Mouse (Mus musculus) embryo, embryonic 10 days (tissue): ENCODE data around the gene Scn5a.

Experiments used
- DNase-seq: peaks from one replicate; pipeline ENCODE4 v3.0.0-alpha.2; 2015; ENCODE audit warnings: low spot score

Scn5a gene

GRCm38 (mm10) chr9:119504981-119505658 is 73.7 kb downstream of the Scn5a start:
- no peak for DNase-seq

DNA sequence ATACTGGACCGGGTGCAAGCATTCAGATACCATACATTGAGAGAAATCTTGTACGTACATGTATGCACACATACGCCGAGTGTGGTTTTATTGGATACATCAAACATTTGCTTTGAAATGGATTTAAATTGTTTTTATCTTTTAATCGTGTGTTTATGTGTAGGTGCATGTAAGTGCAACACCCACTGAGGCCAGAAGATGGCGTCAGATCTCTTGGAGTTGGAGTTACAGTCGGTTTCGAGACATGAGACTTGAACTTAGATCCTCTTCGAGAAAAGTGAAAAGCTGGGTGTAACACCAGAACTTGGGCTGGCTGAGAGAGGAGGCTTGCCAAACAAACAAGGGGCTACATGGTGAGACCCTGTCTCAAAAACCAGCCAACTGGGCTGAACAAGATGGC is 75.2 kb downstream of the Scn5a start:
- no peak for DNase-seq

GRCm38 (mm10) chr9:119498885-119499284 is 79.9 kb downstream of the Scn5a start:
- no peak for DNase-seq

GRCm38 (mm10) chr9:119498247-119498607 is 80.6 kb downstream of the Scn5a start:
- DNase-seq: no peak

DNA sequence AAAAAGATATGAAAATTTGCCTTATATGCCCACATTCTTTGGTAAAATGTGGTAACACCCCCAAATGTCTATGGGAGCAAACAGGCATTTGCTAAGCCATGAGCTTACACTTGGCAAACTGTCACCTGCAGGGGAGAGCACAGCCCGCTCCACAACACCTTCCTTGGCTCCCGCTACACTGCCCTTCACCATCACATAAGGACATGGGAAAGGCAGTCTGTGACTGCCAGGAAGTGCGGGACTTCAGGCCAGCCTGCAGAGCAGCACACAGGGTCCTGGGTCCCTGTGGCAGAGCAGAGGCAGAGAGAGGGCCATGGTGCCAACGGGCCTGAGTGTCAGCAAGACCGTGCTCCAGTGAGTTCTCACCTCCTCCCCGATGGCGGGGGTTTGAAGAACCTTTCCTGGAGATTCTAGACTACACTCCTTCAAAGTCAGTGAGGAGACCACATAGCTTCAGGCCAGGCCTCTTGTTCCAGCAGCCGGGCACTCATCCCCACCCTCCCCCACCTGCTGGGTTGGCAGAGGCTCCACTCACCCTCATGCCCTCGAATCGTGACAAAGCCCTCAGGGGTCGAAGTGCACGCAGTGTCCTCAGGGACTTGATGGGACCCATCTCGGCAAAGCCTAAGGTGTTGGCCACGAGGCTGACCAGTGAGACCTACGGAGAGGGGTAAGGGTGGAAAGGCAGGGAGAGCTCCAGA is 81.1 kb downstream of the Scn5a start:
- DNase-seq: no peak

GRCm38 (mm10) chr9:119496960-119497359 is 81.9 kb downstream of the Scn5a start:
- DNase-seq: no peak

DNA sequence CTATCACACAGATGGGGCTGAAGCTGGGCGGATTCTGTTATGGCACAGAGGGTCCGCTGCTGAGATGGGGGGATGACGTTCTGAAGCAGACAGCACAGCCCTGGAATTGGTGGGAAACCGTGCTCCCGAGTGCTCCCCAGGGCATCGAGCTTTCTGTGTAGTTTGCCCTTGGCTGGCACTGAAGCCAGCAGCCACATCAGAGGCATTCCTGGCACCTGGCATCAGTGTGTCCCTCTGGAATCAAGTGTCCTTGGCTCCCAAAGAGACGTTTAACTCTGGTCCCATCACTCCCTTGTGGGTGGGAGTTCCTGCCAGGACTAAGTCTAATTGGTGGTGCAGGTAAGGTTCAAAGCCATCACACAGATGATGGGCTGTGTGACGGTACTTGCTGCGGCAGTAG is 82.5 kb downstream of the Scn5a start:
- DNase-seq: no peak

DNA sequence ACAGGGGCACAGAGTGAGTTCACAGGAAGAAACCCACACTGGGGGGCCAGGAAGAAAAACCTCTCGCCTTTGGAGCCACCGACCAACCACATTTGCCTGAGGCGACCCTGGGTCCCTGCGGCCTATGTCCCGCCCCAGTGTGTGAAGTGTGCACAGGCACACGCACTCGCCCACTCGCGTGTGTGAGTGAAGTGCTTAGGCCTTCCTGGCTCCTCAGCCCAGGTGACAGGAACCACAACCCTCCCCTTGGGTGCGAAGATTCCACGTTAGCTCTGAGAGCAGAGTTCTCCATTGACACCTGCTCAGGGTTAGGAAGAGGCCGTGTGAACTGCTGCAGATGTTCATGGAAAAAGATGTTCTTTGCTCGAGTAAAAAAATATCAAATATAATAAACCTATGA is 93.9 kb downstream of the Scn5a start:
- no peak for DNase-seq

- DNase-seq: no peak
These were observed 94.4 kb downstream of the Scn5a start for GRCm38 (mm10) chr9:119484420-119484819.

DNA sequence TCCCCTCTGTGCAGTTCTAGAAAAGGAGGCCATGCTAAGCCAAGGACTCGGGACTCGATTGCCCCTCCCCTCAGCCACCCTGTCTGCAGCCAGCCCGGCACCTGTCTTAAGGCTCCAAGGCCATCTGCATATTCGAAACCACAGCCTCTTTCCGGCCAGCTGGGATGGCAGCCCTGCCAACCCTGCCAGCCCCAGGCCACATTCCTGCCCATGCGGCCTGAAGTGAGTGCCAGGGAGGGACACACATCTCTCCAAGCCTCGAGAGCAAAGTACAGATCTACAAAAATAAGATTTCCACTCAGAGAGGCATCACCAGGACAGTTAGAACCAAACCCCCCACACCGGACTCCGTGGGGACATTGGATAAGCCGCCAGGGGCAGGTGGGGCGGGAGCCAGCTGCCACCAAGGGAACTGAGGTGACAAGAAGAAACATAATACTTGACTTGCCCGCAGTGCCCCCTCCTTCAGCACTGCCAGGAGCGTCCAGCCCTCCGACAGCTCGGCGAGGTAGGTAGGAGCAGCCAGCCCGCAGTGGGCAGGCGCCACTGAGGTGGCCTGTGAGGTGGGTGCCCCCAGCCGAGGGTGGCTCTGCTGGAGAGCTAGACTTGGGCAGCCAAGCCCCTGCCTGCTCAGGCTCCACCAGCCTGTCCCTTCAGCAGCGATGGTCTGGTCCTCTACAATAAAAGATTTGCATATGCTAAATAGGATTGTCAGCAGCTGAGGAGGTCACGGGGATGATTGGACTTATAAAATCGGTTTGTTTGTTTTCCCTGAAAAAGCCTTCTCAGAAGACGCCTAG is 95.1 kb downstream of the Scn5a start:
- no peak for DNase-seq

GRCm38 (mm10) chr9:119481612-119482011 is 97.2 kb downstream of the Scn5a start:
- DNase-seq: no peak

DNA sequence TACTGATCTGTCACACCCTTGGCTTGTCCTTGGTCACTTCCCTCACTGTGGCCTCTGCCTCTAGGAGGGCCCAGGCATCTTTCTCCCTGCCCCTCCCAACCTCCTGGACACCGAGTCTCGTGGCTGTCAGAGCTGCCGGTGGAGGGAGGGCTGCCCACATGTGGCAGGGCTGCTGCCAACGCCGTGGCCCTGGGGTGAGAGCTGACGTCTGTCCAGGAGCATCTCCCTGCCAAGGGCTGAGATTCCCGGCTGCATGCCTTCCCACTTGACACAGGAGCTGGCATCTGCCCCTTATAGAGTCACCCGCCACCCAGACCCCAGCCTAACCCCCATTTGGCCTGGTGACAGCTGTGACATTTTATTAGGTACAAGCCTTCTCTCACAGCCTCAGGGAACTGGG is 99.5 kb downstream of the Scn5a start:
- no peak for DNase-seq

DNA sequence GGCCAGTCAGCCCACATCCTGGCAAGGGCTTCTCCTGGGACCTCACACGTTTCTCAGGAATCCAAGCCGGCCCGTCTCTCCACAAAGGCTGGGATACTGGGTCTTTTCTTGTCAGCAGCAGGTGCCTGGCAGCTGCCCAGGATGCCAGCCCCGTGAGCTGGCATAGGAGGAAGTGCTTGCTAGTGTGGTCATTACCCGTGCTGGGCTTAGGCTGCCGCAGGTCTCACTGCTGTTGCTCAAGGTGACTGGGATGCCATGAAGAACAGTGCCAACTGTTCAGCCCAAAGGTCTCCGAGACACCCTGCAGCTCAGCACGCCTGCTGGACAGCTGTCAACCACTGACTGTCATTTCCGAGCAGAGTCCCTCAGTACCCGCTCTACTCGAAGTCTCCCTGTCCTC is 100.5 kb downstream of the Scn5a start:
- DNase-seq: no peak

GRCm38 (mm10) chr9:119477754-119478153 is 101.1 kb downstream of the Scn5a start:
- DNase-seq: no peak

- peak; percentile 47 for DNase-seq
These were observed 103.9 kb downstream of the Scn5a start for GRCm38 (mm10) chr9:119474717-119475611.

GRCm38 (mm10) chr9:119473608-119474164 is 105.1 kb downstream of the Scn5a start:
- DNase-seq: no peak

GRCm38 (mm10) chr9:119473011-119473410 is 105.8 kb downstream of the Scn5a start:
- DNase-seq: no peak

DNA sequence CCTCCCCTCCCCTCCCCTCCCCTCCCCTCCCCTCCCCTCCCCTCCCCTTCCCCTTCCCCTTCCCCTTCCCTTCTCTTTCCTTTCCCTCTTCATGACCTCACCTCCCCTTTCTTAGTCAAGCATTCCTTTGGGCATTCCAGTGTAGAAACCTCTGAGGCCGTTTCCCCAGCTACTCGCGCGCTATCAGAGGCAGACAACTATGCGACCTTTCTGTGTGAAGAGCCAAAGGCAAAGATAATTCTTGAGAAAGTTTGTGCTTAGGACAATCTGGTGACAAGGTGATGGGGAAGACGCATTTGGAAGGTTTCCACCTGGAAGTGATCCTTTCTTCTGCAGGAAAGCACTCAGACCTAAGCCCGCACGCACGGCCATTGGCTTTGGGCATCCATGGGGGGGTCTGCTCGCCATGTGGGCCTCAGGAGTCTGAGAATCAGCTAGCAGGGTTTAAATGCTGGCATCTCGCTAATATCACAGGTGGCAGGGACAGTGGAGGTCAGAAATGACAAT is 106.4 kb downstream of the Scn5a start:
- DNase-seq: peak; percentile 38

DNA sequence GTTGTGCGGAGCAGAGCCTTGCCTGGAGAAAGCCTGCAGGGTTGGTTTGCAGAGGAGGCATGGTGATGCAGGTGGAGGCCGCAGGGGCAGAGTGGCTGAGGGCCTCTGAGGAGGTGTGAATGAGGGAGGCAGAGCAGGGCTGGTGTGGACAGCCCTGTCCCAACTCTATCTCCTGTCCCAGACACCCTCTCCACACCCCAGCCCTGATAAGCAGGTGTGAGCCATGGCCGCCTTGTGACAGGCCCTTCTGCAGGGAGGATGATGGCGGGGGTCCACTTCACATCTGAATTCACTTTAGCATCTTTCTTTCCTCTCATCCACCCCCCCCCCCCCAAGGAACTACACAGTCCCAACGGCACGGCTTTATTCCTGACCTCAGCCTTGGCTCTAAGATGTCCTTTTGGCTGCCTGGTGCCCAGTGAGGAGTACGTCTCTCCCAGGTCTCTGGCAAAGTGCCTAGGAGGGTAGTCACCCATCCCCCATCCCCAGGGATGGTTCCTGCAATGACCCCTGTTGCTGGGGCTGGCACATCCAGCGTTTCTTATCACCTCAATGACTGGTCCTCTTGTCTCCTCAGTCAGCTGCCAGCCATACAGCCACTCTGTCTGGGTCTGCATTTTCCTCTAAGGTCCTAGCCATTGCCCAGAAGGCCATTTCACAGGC is 109.0 kb downstream of the Scn5a start:
- DNase-seq: no peak

- DNase-seq: peak; percentile 70
These were observed 113.2 kb downstream of the Scn5a start for GRCm38 (mm10) chr9:119465595-119465994.

- no peak for DNase-seq
These were observed 113.8 kb downstream of the Scn5a start for GRCm38 (mm10) chr9:119465056-119465455.
